Mouse (Mus musculus) CD4-positive naive resting alpha-beta T cell, adult 76 days (primary cell): ENCODE data around the gene Gm29554. TPM values are rescaled to one million over a fixed set of nuclear protein-coding genes. Genes with fewer than 3 reads are reported as not detected.

Experiments used
- total RNA-seq: library from RNA; stranded (reverse); gene quantifications from one replicate; pipeline ENCODE4 v1.2.4, GENCODE M21; 2023

Gene Gm29554
- total RNA-seq = not detected

DNA sequence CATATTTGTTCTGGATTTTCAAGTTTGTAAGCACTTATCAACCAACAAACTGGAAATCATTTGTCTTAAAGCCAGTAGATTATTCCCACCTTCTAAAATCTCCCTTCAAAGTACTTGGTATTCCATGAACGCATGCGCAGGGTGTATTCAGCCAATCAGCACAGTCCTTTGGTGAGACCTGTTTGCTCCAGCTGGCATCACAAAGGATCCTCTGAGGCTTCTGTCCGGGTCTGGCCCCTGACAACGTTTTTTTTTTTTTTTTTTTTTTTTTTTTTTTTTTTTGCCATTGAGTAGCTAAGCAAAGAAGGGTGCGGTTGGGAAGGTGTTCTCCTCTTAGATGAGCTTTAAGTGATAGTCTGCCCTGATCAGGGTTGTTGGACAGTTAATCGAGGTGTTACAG is at the start of gene Gm29554:
TSS of gene Gm29554 (plus strand) at position 301 of the 400 bp plus-strand sequence.

Other genes starting within 250 kb of the Gm29554 start
- not detected for gene Gm20812, start 108.0 kb downstream of the Gm29554 start, total RNA-seq